Mouse (Mus musculus): Measurements from ENCODE around the gene Hspbp1. TPM values are rescaled to one million over a fixed set of nuclear protein-coding genes. Genes with fewer than 3 reads are reported as not detected.

Gene Hspbp1
- 98.4 and 107 TPM in 2 replicates for polyA plus RNA-seq (2012; rRNA removed)

GRCm38 (mm10) chr7:4684632-4685417, at the start of gene Hspbp1:
TSS of gene Hspbp1 (minus strand) at chr7:4685068.
- peak; percentile 92 to 93 for DNase-seq (ENCODE audit: extremely low spot score in 1 of 2, low spot score in 1 of 2)

- no peak for DNase-seq (ENCODE audit: extremely low spot score in 1 of 2, low spot score in 1 of 2)
These were observed 48.1 kb upstream of the Hspbp1 start for GRCm38 (mm10) chr7:4732968-4733392.

GRCm38 (mm10) chr7:4731090-4731489, 46.2 kb upstream of the Hspbp1 start:
- no peak for DNase-seq (ENCODE audit: extremely low spot score in 1 of 2, low spot score in 1 of 2)

GRCm38 (mm10) chr7:4725169-4725568, 40.3 kb upstream of the Hspbp1 start, which contains the start of gene Tmem150b:
TSS of gene Tmem150b (minus strand) at chr7:4725249.
- DNase-seq (ENCODE audit: extremely low spot score in 1 of 2, low spot score in 1 of 2): no peak

GRCm38 (mm10) chr7:4724359-4724758, 39.5 kb upstream of the Hspbp1 start:
- no peak for DNase-seq (ENCODE audit: extremely low spot score in 1 of 2, low spot score in 1 of 2)

GRCm38 (mm10) chr7:4723508-4723907, 38.6 kb upstream of the Hspbp1 start:
- DNase-seq (ENCODE audit: extremely low spot score in 1 of 2, low spot score in 1 of 2): peak; percentile 32 to 66

GRCm38 (mm10) chr7:4719276-4719675, 34.4 kb upstream of the Hspbp1 start:
- no peak for DNase-seq (ENCODE audit: extremely low spot score in 1 of 2, low spot score in 1 of 2)

- no peak for DNase-seq (ENCODE audit: extremely low spot score in 1 of 2, low spot score in 1 of 2)
These were observed 32.1 kb upstream of the Hspbp1 start for GRCm38 (mm10) chr7:4716955-4717354.

GRCm38 (mm10) chr7:4712594-4712993, 27.7 kb upstream of the Hspbp1 start:
- DNase-seq (ENCODE audit: extremely low spot score in 1 of 2, low spot score in 1 of 2): no peak

GRCm38 (mm10) chr7:4705098-4705497, 20.2 kb upstream of the Hspbp1 start:
- peak in 1 of 2 experiments; percentile 52 for DNase-seq (ENCODE audit: extremely low spot score in 1 of 2, low spot score in 1 of 2)

- no peak for DNase-seq (ENCODE audit: extremely low spot score in 1 of 2, low spot score in 1 of 2)
These were observed 18.3 kb upstream of the Hspbp1 start for GRCm38 (mm10) chr7:4703195-4703594.

- no peak for DNase-seq (ENCODE audit: extremely low spot score in 1 of 2, low spot score in 1 of 2)
These were observed 17.5 kb upstream of the Hspbp1 start for GRCm38 (mm10) chr7:4702334-4702733.

GRCm38 (mm10) chr7:4693004-4693403, 8.1 kb upstream of the Hspbp1 start:
- no peak for DNase-seq (ENCODE audit: extremely low spot score in 1 of 2, low spot score in 1 of 2)

- DNase-seq (ENCODE audit: extremely low spot score in 1 of 2, low spot score in 1 of 2): peak in 1 of 2 experiments; percentile 40
These were observed 6.2 kb upstream of the Hspbp1 start for GRCm38 (mm10) chr7:4690951-4691653.

GRCm38 (mm10) chr7:4690387-4690786, 5.5 kb upstream of the Hspbp1 start, which contains the start of gene Brsk1:
TSS of gene Brsk1 (plus strand) at chr7:4690604.
- peak; percentile 76 to 86 for DNase-seq (ENCODE audit: extremely low spot score in 1 of 2, low spot score in 1 of 2)

- DNase-seq (ENCODE audit: extremely low spot score in 1 of 2, low spot score in 1 of 2): no peak
These were observed 665 bp downstream of the Hspbp1 start for GRCm38 (mm10) chr7:4684203-4684602.

GRCm38 (mm10) chr7:4683307-4683706, 1.6 kb downstream of the Hspbp1 start:
- DNase-seq (ENCODE audit: extremely low spot score in 1 of 2, low spot score in 1 of 2): no peak

GRCm38 (mm10) chr7:4675200-4675599, 9.7 kb downstream of the Hspbp1 start:
- DNase-seq (ENCODE audit: extremely low spot score in 1 of 2, low spot score in 1 of 2): no peak

GRCm38 (mm10) chr7:4674114-4674731, 10.6 kb downstream of the Hspbp1 start:
- DNase-seq (ENCODE audit: extremely low spot score in 1 of 2, low spot score in 1 of 2): no peak

- DNase-seq (ENCODE audit: extremely low spot score in 1 of 2, low spot score in 1 of 2): no peak
These were observed 12.9 kb downstream of the Hspbp1 start for GRCm38 (mm10) chr7:4671956-4672355.

- DNase-seq (ENCODE audit: extremely low spot score in 1 of 2, low spot score in 1 of 2): no peak
These were observed 14.1 kb downstream of the Hspbp1 start for GRCm38 (mm10) chr7:4670655-4671255.
